Mouse (Mus musculus) Muller cell, postnatal 12 days (primary cell): ENCODE measurements around the gene Mn1.

Experiments
- DNase-seq: peaks from one replicate; pipeline ENCODE4 v3.0.0-alpha.2; 2015; ENCODE audit errors: inconsistent ontology term

The Mn1 gene

GRCm38 (mm10) chr5:111432842-111433241, 15.7 kb downstream of the Mn1 start:
- DNase-seq = no peak

GRCm38 (mm10) chr5:111434342-111434842, 17.2 kb downstream of the Mn1 start:
- DNase-seq = no peak

- no peak for DNase-seq
Measured at GRCm38 (mm10) chr5:111436260-111436659, 19.1 kb downstream of the Mn1 start.

- no peak for DNase-seq
Measured at GRCm38 (mm10) chr5:111437205-111437604, 20.0 kb downstream of the Mn1 start.

GRCm38 (mm10) chr5:111438336-111438735, 21.2 kb downstream of the Mn1 start:
- DNase-seq = no peak

- no peak for DNase-seq
Measured at GRCm38 (mm10) chr5:111438821-111439220, 21.7 kb downstream of the Mn1 start.

GRCm38 (mm10) chr5:111440264-111440663, 23.1 kb downstream of the Mn1 start:
- DNase-seq = no peak

GRCm38 (mm10) chr5:111442151-111442871, 25.1 kb downstream of the Mn1 start:
- no peak for DNase-seq

- DNase-seq = no peak
Measured at GRCm38 (mm10) chr5:111443636-111444035, 26.5 kb downstream of the Mn1 start.

- no peak for DNase-seq
Measured at GRCm38 (mm10) chr5:111444361-111444760, 27.2 kb downstream of the Mn1 start.

- no peak for DNase-seq
Measured at GRCm38 (mm10) chr5:111446652-111447051, 29.5 kb downstream of the Mn1 start.

- no peak for DNase-seq
Measured at GRCm38 (mm10) chr5:111449700-111450099, 32.5 kb downstream of the Mn1 start.

GRCm38 (mm10) chr5:111454240-111454639, 37.1 kb downstream of the Mn1 start:
- DNase-seq = no peak

- DNase-seq = no peak
Measured at GRCm38 (mm10) chr5:111454876-111455275, 37.7 kb downstream of the Mn1 start.

GRCm38 (mm10) chr5:111458675-111459074, 41.5 kb downstream of the Mn1 start:
- DNase-seq = no peak

- peak; percentile 40 for DNase-seq
Measured at GRCm38 (mm10) chr5:111465811-111466299, 48.7 kb downstream of the Mn1 start.

GRCm38 (mm10) chr5:111466429-111466828, 49.3 kb downstream of the Mn1 start:
- no peak for DNase-seq

GRCm38 (mm10) chr5:111467699-111468098, 50.5 kb downstream of the Mn1 start:
- no peak for DNase-seq

GRCm38 (mm10) chr5:111469195-111469882, 52.2 kb downstream of the Mn1 start:
- DNase-seq = no peak

GRCm38 (mm10) chr5:111470875-111471274, 53.7 kb downstream of the Mn1 start:
- no peak for DNase-seq

GRCm38 (mm10) chr5:111473425-111473824, 56.3 kb downstream of the Mn1 start:
- no peak for DNase-seq

- peak; percentile 75 for DNase-seq
Measured at GRCm38 (mm10) chr5:111475721-111476120, 58.6 kb downstream of the Mn1 start.

- DNase-seq = peak; percentile 67
Measured at GRCm38 (mm10) chr5:111476141-111476540, 59.0 kb downstream of the Mn1 start.
